ENCODE assay signal across 24 mouse cellular contexts in the genomic region with DNA sequence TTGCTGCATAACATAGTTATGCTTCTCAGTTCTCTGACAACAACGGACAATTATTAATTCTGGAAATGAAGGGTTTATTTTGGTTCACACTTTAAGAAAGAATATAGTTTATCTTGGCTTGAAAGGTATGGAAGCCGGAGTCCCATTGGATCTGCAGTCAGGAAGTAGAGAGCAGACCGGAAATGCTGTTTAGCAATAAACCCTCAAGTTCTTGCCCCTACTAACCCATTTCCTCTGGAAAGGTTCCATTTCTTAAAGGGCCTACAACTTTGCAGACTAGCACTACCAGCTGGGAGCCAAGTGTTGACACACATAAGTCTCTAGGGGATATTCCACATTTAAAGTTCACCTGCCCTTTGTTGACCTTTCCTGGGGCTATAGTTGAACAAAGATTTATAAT.
"Had no signal": no experiment of that assay in that cellular context is flagged by ENCODE, and none has a peak within 500 bp of the region (broad histone marks: within the 10 kb centered on the region; RNA-seq: fewer than 3 reads in every experiment).

No protein-coding gene starts in this region.

- H3K9ac ChIP-seq: heart, embryonic 12.5 days; hindbrain, embryonic 12.5 days; hindbrain, embryonic 14.5 days; intestine, embryonic 15.5 days; limb, embryonic 12.5 days; liver, embryonic 13.5 days; liver, embryonic 15.5 days had no signal

- ATAC-seq: hindbrain, embryonic 16.5 days; inflammation-experienced regulatory T-cells, adult 6 months; intestine, embryonic 15.5 days; intestine, postnatal 0 days had no signal

- H3K36me3 ChIP-seq: heart, embryonic 10.5 days; heart, embryonic 12.5 days; hindbrain, embryonic 10.5 days; hindbrain, embryonic 12.5 days; intestine, embryonic 15.5 days; limb, embryonic 10.5 days; limb, embryonic 12.5 days; liver, embryonic 13.5 days; liver, embryonic 15.5 days had no signal

- H3K27ac ChIP-seq: heart, embryonic 10.5 days; hindbrain, embryonic 10.5 days; hindbrain, embryonic 12.5 days; hindbrain, embryonic 14.5 days; intestine, embryonic 15.5 days; layer of hippocampus, adult 2 months; left cerebral cortex, adult 2 months; limb, embryonic 10.5 days; limb, embryonic 12.5 days; liver, embryonic 13.5 days; liver, embryonic 15.5 days had no signal

- H3K9me3 ChIP-seq: heart, embryonic 10.5 days; heart, embryonic 12.5 days; hindbrain, embryonic 10.5 days; hindbrain, embryonic 12.5 days; intestine, embryonic 15.5 days; limb, embryonic 10.5 days; limb, embryonic 12.5 days; liver, embryonic 13.5 days; liver, embryonic 15.5 days had no signal

- H3K27me3 ChIP-seq: heart, embryonic 12.5 days; hindbrain, embryonic 12.5 days; intestine, embryonic 15.5 days; limb, embryonic 12.5 days; liver, embryonic 13.5 days; liver, embryonic 15.5 days had no signal

- DNase-seq: gastrocnemius, postnatal 14 days; gastrocnemius, postnatal 36 days; heart, adult 18-20 months; heart, postnatal 10 days; heart, postnatal 4 days; kidney, adult 18-20 months; kidney, postnatal 36 days; liver; liver, embryonic 13.5 days had no signal

- H3K4me1 ChIP-seq: heart, embryonic 10.5 days; heart, embryonic 12.5 days; hindbrain, embryonic 10.5 days; hindbrain, embryonic 12.5 days; intestine, embryonic 15.5 days; limb, embryonic 10.5 days; limb, embryonic 12.5 days; liver, embryonic 13.5 days; liver, embryonic 15.5 days had no signal

- H3K4me3 ChIP-seq: heart, embryonic 10.5 days; heart, embryonic 12.5 days; hindbrain, embryonic 10.5 days; hindbrain, embryonic 12.5 days; intestine, embryonic 15.5 days; layer of hippocampus, adult 2 months; left cerebral cortex, adult 2 months; limb, embryonic 10.5 days; limb, embryonic 12.5 days; liver, embryonic 13.5 days; liver, embryonic 15.5 days had no signal

- H3K4me2 ChIP-seq: heart, embryonic 12.5 days; hindbrain, embryonic 12.5 days; hindbrain, embryonic 14.5 days; intestine, embryonic 15.5 days; limb, embryonic 12.5 days; liver, embryonic 11.5 days; liver, embryonic 13.5 days; liver, embryonic 15.5 days had no signal
